Mouse (Mus musculus) embryonic facial prominence, embryonic 11.5 days (tissue): ENCODE measurements at regions not wholly inside any gene's neighbourhood (a gene's known extent, or its start where the extent isn't known, plus 50 kb on each side); places are given as distances from the start of the nearest gene placed in this dataset.
A peak's percentile ranks its signal among the peaks of the same experiment; 100 is the strongest.

Experiments
- ATAC-seq: fragments of 200-750 bp; cut with Nextera tagmentation; replicated peaks from 2 replicates; pipeline ENCODE4 v1.8.0; 2017; ENCODE audit warnings: low read depth; ENCODE audit not compliant: insufficient number of reproducible peaks, low FRiP score, low TSS enrichment
- DNase-seq: peaks from one replicate; pipeline ENCODE4 v3.0.0-alpha.2; 2015; ENCODE audit warnings: low spot score
- H3K27ac ChIP-seq: fragments of 300-500 bp; sonication (generic); replicated peaks from 2 replicates; pipeline ENCODE4 v1.5.1; 2014; ENCODE audit warnings: mild to moderate bottlenecking, low read depth, low read length, control low read depth
- H3K27me3 ChIP-seq: fragments of 300-500 bp; sonication (generic); 2 replicates; pipeline ENCODE4 v1.6.1; 2014; ENCODE audit warnings: mild to moderate bottlenecking, low read length, moderate library complexity, mixed read lengths; ENCODE audit not compliant: control insufficient read depth, insufficient read depth
- H3K36me3 ChIP-seq: fragments of 300-500 bp; sonication (generic); replicated peaks from 2 replicates; pipeline ENCODE4 v1.6.1; 2014; ENCODE audit warnings: low read depth, mild to moderate bottlenecking, low read length, moderate library complexity, mixed read lengths; ENCODE audit not compliant: control insufficient read depth, insufficient read depth
- H3K4me1 ChIP-seq: fragments of 300-500 bp; sonication (generic); 2 replicates; pipeline ENCODE4 v1.6.1; 2014; ENCODE audit warnings: low read length, mixed read lengths; ENCODE audit not compliant: control insufficient read depth, insufficient read depth
- H3K4me2 ChIP-seq: fragments of 300-500 bp; sonication (generic); 2 replicates; pipeline ENCODE4 v1.6.1; 2014; ENCODE audit warnings: low read depth, mild to moderate bottlenecking, control low read depth, low read length, moderate library complexity
- H3K4me3 ChIP-seq: fragments of 300-500 bp; sonication (generic); 2 replicates; pipeline ENCODE4 v1.5.1; 2014; ENCODE audit warnings: low read depth, low read length, control low read depth
- H3K9ac ChIP-seq: fragments of 300-500 bp; sonication (generic); replicated peaks from 2 replicates; pipeline ENCODE4 v1.6.1; 2014; ENCODE audit warnings: mild to moderate bottlenecking, control low read depth, low read length
- H3K9me3 ChIP-seq: fragments of 300-500 bp; sonication (generic); replicated peaks from 2 replicates; pipeline ENCODE4 v1.6.1; 2016; ENCODE audit warnings: mild to moderate bottlenecking, low read length, inconsistent platforms, mixed read lengths; ENCODE audit not compliant: control insufficient read depth
- WGBS: fragments of 180-500 bp; shearing (Covaris S2); extraction: QIAGEN DNeasy Blood & Tissue Kit; methylation state at CpG from one replicate; pipeline ENCODE4 v1.1.7; 2014; 5-methylcytosine and 5-hydroxymethylcytosine counted together

GRCm38 (mm10) chr13:73405720-73406629 is 61.0 kb upstream of the Lpcat1 start:
- Histone ChIP-seq H3K4me3 (no peak overlapping the region), H3K27ac (no peak overlapping the region), H3K36me3 (no peaks in the 10 kb centered on the region), H3K9me3 (no peaks in the 10 kb centered on the region), H3K4me1 (no peaks in the 10 kb centered on the region), H3K9ac (no peak overlapping the region), H3K27me3 (no peaks in the 10 kb centered on the region), H3K4me2 (no peak overlapping the region; the same call in 1 of the 2 replicates)
- ATAC-seq (peak; percentile 90), DNase-seq (peak; percentile 89)
- WGBS: 14% methylated on average over 20 of the region's 20 CpGs

GRCm38 (mm10) chr13:73400921-73401320 is 66.1 kb upstream of the Lpcat1 start:
- H3K4me2 ChIP-seq: no peak overlapping the region
- H3K36me3 ChIP-seq: no peaks in the 10 kb centered on the region
- WGBS: 75% methylated on average over 1 of the region's 1 CpGs
- H3K27ac ChIP-seq: no peak overlapping the region
- H3K27me3 ChIP-seq: no peaks in the 10 kb centered on the region
- DNase-seq (no peak), ATAC-seq (no peak)
- no peak overlapping the region for H3K9ac ChIP-seq
- H3K4me3 ChIP-seq: no peak overlapping the region
- no peaks in the 10 kb centered on the region for H3K4me1 ChIP-seq
- H3K9me3 ChIP-seq: no peaks in the 10 kb centered on the region

- no peaks in the 10 kb centered on the region for H3K36me3 ChIP-seq
- WGBS: 9% methylated on average over 4 of the region's 4 CpGs
- peak; percentile 13 for DNase-seq
- no peak for ATAC-seq
- H3K4me3 ChIP-seq: no peak overlapping the region
- H3K4me1 ChIP-seq: no peaks in the 10 kb centered on the region
- H3K9ac ChIP-seq: no peak overlapping the region
- H3K4me2 ChIP-seq: no peak overlapping the region
- H3K27ac ChIP-seq: no peak overlapping the region
- H3K27me3 ChIP-seq: no peaks in the 10 kb centered on the region
- no peaks in the 10 kb centered on the region for H3K9me3 ChIP-seq
These were observed 68.7 kb upstream of the Ndufs6 start for GRCm38 (mm10) chr13:73397033-73397432.

GRCm38 (mm10) chr13:73395856-73396255 is 67.5 kb upstream of the Ndufs6 start:
- H3K4me2 ChIP-seq: no peak overlapping the region
- H3K4me1 ChIP-seq: no peaks in the 10 kb centered on the region
- H3K9ac ChIP-seq: no peak overlapping the region
- no peaks in the 10 kb centered on the region for H3K27me3 ChIP-seq
- H3K9me3 ChIP-seq: no peaks in the 10 kb centered on the region
- H3K36me3 ChIP-seq: no peaks in the 10 kb centered on the region
- H3K4me3 ChIP-seq: no peak overlapping the region
- ATAC-seq (0 out of 2 replicates have a peak, but pooled peaks have one; percentile 52), DNase-seq (no peak)
- H3K27ac ChIP-seq: no peak overlapping the region
- WGBS: 74% methylated on average over 7 of the region's 7 CpGs

GRCm38 (mm10) chr13:73389051-73389450 is 60.7 kb upstream of the Ndufs6 start:
- no peaks in the 10 kb centered on the region for H3K27me3 ChIP-seq
- no peaks in the 10 kb centered on the region for H3K4me1 ChIP-seq
- WGBS: 62% methylated on average over 4 of the region's 4 CpGs
- H3K36me3 ChIP-seq: no peaks in the 10 kb centered on the region
- no peak overlapping the region for H3K9ac ChIP-seq
- H3K4me3 ChIP-seq: no peak overlapping the region
- H3K4me2 ChIP-seq: no peak overlapping the region
- H3K9me3 ChIP-seq: no peaks in the 10 kb centered on the region
- no peak for ATAC-seq
- no peak overlapping the region for H3K27ac ChIP-seq
- DNase-seq: no peak

- no peak for ATAC-seq
- peak; percentile 45 for DNase-seq
- Histone ChIP-seq H3K4me3 (no peak overlapping the region), H3K27me3 (no peaks in the 10 kb centered on the region), H3K4me1 (no peaks in the 10 kb centered on the region), H3K9ac (no peak overlapping the region), H3K9me3 (no peaks in the 10 kb centered on the region), H3K36me3 (no peaks in the 10 kb centered on the region), H3K27ac (no peak overlapping the region), H3K4me2 (no peak overlapping the region)
- WGBS: 67% methylated on average over 3 of the region's 3 CpGs
These were observed 55.2 kb upstream of the Ndufs6 start for GRCm38 (mm10) chr13:73383585-73383984.
